Mouse (Mus musculus): Measurements from ENCODE around the gene Nono. TPM values are rescaled to one million over a fixed set of nuclear protein-coding genes. Genes with fewer than 3 reads are reported as not detected.

Nono gene
- total RNA-seq (2014; fragmentation: Nextera tagmentation) (573 and 719 TPM in 2 replicates), total RNA-seq (2017) (500 and 525 TPM in 2 replicates), polyA plus RNA-seq (2012) (54.1 and 100 TPM in 2 replicates)

GRCm38 (mm10) chrX:101429142-101429949 is at the start of gene Nono:
Gene Nono (plus strand): TSS chrX:101429318.
- no peak for TF ChIP-seq GATA1 (IDR thresholded peaks at IDR 0.05; ENCODE audit: borderline replicate concordance, low read length)
- no peak for TF ChIP-seq CTCF (IDR thresholded peaks at IDR 0.05; ENCODE audit: low read depth, low read length)
- TF ChIP-seq TAL1 (conservative IDR thresholded peaks at IDR 0.05; ENCODE audit: low read depth, low read length): no peak
- TF ChIP-seq POLR2AphosphoS5 (IDR thresholded peaks at IDR 0.05; ENCODE audit: insufficient replicate concordance, low read depth, low read length): no peak
- TF ChIP-seq GATA2 (IDR thresholded peaks at IDR 0.05; ENCODE audit: borderline replicate concordance, low read depth, low read length): no peak
- Histone ChIP-seq H3K36me3 (replicated peaks) (peaks cover 20% of the 10 kb centered on the region), H3K9me3 (replicated peaks) (no peaks in the 10 kb centered on the region)

GRCm38 (mm10) chrX:101379744-101380143 is 49.4 kb upstream of the Nono start:
- H3K9me3 ChIP-seq (replicated peaks): no peaks in the 10 kb centered on the region
- no peak for DNase-seq (ENCODE audit: low spot score)
- TF ChIP-seq POLR2AphosphoS5 (IDR thresholded peaks at IDR 0.05; ENCODE audit: insufficient replicate concordance, low read depth, low read length) (no peak), CTCF (IDR thresholded peaks at IDR 0.05; ENCODE audit: low read depth, low read length) (no peak), GATA1 (IDR thresholded peaks at IDR 0.05; ENCODE audit: borderline replicate concordance, low read length) (no peak), TAL1 (conservative IDR thresholded peaks at IDR 0.05; ENCODE audit: low read depth, low read length) (no peak), GATA2 (IDR thresholded peaks at IDR 0.05; ENCODE audit: borderline replicate concordance, low read depth, low read length) (no peak)

More at GRCm38 (mm10) chrX:101429142-101429949, at the start of gene Nono:
- Histone ChIP-seq H3K4me1 (ENCODE audit: insufficient read depth, low read depth, low read length) (peaks cover 23% of the 10 kb centered on the region), H3K4me3 (ENCODE audit: low read depth, low read length) (peak within 1 kb of the TSS; percentile 78), H3K27me3 (ENCODE audit: insufficient read depth, low read length) (no peaks in the 10 kb centered on the region)
- DNase-seq (ENCODE audit: low spot score): peak; percentile 82
- peak; percentile 92 for ATAC-seq (ENCODE audit: extremely low read depth, insufficient number of reproducible peaks, low FRiP score, poor library complexity, severe bottlenecking)

GRCm38 (mm10) chrX:101383455-101383854 is 45.7 kb upstream of the Nono start:
- Histone ChIP-seq H3K27me3 (ENCODE audit: insufficient read depth, low read length) (peaks cover 16% of the 10 kb centered on the region; the same call in 1 of the 2 replicates), H3K36me3 (replicated peaks) (no peaks in the 10 kb centered on the region), H3K4me1 (ENCODE audit: insufficient read depth, low read depth, low read length) (no peaks in the 10 kb centered on the region), H3K4me3 (ENCODE audit: low read depth, low read length) (no peak overlapping the region), H3K9me3 (replicated peaks) (no peaks in the 10 kb centered on the region)
- no peak for TF ChIP-seq GATA1 (IDR thresholded peaks at IDR 0.05; ENCODE audit: borderline replicate concordance, low read length)
- TF ChIP-seq CTCF (IDR thresholded peaks at IDR 0.05; ENCODE audit: low read depth, low read length): no peak
- TF ChIP-seq TAL1 (conservative IDR thresholded peaks at IDR 0.05; ENCODE audit: low read depth, low read length): no peak
- no peak for TF ChIP-seq GATA2 (IDR thresholded peaks at IDR 0.05; ENCODE audit: borderline replicate concordance, low read depth, low read length)
- no peak for TF ChIP-seq POLR2AphosphoS5 (IDR thresholded peaks at IDR 0.05; ENCODE audit: insufficient replicate concordance, low read depth, low read length)
- no peak for DNase-seq (ENCODE audit: low spot score)
- ATAC-seq (ENCODE audit: extremely low read depth, insufficient number of reproducible peaks, low FRiP score, poor library complexity, severe bottlenecking): no peak

More at GRCm38 (mm10) chrX:101379744-101380143, 49.4 kb upstream of the Nono start:
- no peaks in the 10 kb centered on the region for H3K4me1 ChIP-seq (ENCODE audit: insufficient read depth, low read depth, low read length)
- H3K27me3 ChIP-seq (ENCODE audit: insufficient read depth, low read length): peaks cover 15% of the 10 kb centered on the region
- no peaks in the 10 kb centered on the region for H3K36me3 ChIP-seq (replicated peaks)
- no peak for ATAC-seq (ENCODE audit: extremely low read depth, insufficient number of reproducible peaks, low FRiP score, poor library complexity, severe bottlenecking)
- no peak overlapping the region for H3K4me3 ChIP-seq (ENCODE audit: low read depth, low read length)

GRCm38 (mm10) chrX:101384439-101385137 is 44.5 kb upstream of the Nono start:
- no peak for TF ChIP-seq TAL1 (conservative IDR thresholded peaks at IDR 0.05; ENCODE audit: low read depth, low read length)
- TF ChIP-seq POLR2AphosphoS5 (IDR thresholded peaks at IDR 0.05; ENCODE audit: insufficient replicate concordance, low read depth, low read length): no peak
- no peak for TF ChIP-seq GATA2 (IDR thresholded peaks at IDR 0.05; ENCODE audit: borderline replicate concordance, low read depth, low read length)
- no peak for TF ChIP-seq GATA1 (IDR thresholded peaks at IDR 0.05; ENCODE audit: borderline replicate concordance, low read length)
- TF ChIP-seq CTCF (IDR thresholded peaks at IDR 0.05; ENCODE audit: low read depth, low read length): no peak
- H3K9me3 ChIP-seq (replicated peaks): no peaks in the 10 kb centered on the region
- no peak overlapping the region for H3K4me3 ChIP-seq (ENCODE audit: low read depth, low read length)
- no peak for ATAC-seq (ENCODE audit: extremely low read depth, insufficient number of reproducible peaks, low FRiP score, poor library complexity, severe bottlenecking)
- no peaks in the 10 kb centered on the region for H3K36me3 ChIP-seq (replicated peaks)
- no peaks in the 10 kb centered on the region for H3K4me1 ChIP-seq (ENCODE audit: insufficient read depth, low read depth, low read length)
- DNase-seq (ENCODE audit: low spot score): no peak
- peaks cover 19% of the 10 kb centered on the region; the same call in 1 of the 2 replicates for H3K27me3 ChIP-seq (ENCODE audit: insufficient read depth, low read length)

GRCm38 (mm10) chrX:101386222-101386621 is 42.9 kb upstream of the Nono start:
- H3K4me3 ChIP-seq (ENCODE audit: low read depth, low read length): no peak overlapping the region
- TF ChIP-seq TAL1 (conservative IDR thresholded peaks at IDR 0.05; ENCODE audit: low read depth, low read length) (no peak), POLR2AphosphoS5 (IDR thresholded peaks at IDR 0.05; ENCODE audit: insufficient replicate concordance, low read depth, low read length) (no peak), GATA1 (IDR thresholded peaks at IDR 0.05; ENCODE audit: borderline replicate concordance, low read length) (no peak), GATA2 (IDR thresholded peaks at IDR 0.05; ENCODE audit: borderline replicate concordance, low read depth, low read length) (no peak), CTCF (IDR thresholded peaks at IDR 0.05; ENCODE audit: low read depth, low read length) (no peak)
- ATAC-seq (ENCODE audit: extremely low read depth, insufficient number of reproducible peaks, low FRiP score, poor library complexity, severe bottlenecking) (no peak), DNase-seq (ENCODE audit: low spot score) (no peak)
- no peaks in the 10 kb centered on the region for H3K4me1 ChIP-seq (ENCODE audit: insufficient read depth, low read depth, low read length)
- peaks cover 19% of the 10 kb centered on the region; the same call in 1 of the 2 replicates for H3K27me3 ChIP-seq (ENCODE audit: insufficient read depth, low read length)
- H3K9me3 ChIP-seq (replicated peaks): no peaks in the 10 kb centered on the region
- H3K36me3 ChIP-seq (replicated peaks): no peaks in the 10 kb centered on the region
